Mouse (Mus musculus) lung, postnatal 0 days (tissue): Measurements from ENCODE around the gene Clcc1.

Experiments
- CTCF ChIP-seq: IDR thresholded peaks from 2 replicates; pipeline ENCODE4 v1.5.1; 2016; ENCODE audit warnings: antibody characterized with exemption, mild to moderate bottlenecking
- EP300 ChIP-seq: IDR thresholded peaks from 2 replicates; pipeline ENCODE4 v1.6.1; 2016; ENCODE audit warnings: antibody characterized with exemption, mild to moderate bottlenecking, control low read depth

DNA sequence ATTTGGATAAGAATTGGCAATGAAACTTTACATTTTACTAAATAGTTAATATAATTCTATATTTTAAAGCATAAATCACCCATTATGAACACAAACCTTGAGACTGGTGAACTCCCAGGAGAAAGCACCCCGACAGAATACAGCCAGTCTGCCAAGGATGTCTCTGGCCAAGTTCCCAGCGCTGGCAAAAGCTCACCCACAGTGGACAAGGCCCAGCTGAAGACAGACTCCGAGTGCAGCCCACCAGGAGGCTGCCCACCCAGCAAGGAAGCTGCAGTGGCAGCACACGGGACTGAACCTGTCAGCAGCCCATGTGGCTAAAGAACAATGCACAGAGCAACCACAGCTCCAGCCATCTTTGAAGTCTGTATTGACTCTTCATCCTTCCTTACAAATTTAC is 22.9 kb downstream of the Clcc1 start:
- no peak for TF ChIP-seq CTCF
- TF ChIP-seq EP300: no peak
